Mouse (Mus musculus): ENCODE measurements around the gene Rgn. TPM values are rescaled to one million over a fixed set of nuclear protein-coding genes. Genes with fewer than 3 reads are reported as not detected.

Rgn gene
- polyA plus RNA-seq (2015; fragmentation: Nextera tagmentation; extraction: Ambion mirVana): 0.16 and 0.31 TPM in 2 replicates

DNA sequence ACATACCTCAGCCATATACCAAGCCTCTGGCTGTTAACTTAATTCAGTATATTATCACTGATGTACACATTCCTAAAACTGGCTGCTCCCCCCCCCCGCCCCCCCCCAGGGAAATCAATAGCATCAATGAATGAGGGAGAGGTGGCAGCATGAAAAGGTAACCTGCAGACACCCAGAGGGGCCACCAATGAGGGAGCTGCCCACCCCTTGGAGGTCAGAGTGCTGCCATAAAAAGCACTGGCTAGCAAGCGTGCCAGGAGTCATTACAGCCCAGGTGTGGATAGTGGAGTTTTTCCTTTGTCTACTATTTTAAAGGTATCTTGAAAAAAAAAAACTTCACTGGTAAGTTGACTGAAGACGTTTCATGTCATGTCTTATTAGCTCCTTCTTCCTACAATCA lies at the start of gene Rgn:
Gene Rgn (plus strand): TSS at position 256 of the 400 bp plus-strand sequence.

Other genes with a start within 250 kb of the Rgn start
- 12.2 and 15.5 TPM in 2 replicates for gene Rp2, start 185.3 kb upstream of the Rgn start, polyA plus RNA-seq (2015; fragmentation: Nextera tagmentation; extraction: Ambion mirVana)
- gene Jade3, start 124.1 kb upstream of the Rgn start, polyA plus RNA-seq (2015; fragmentation: Nextera tagmentation; extraction: Ambion mirVana): 3.6 and 4.0 TPM in 2 replicates
- 24.6 and 25.1 TPM in 2 replicates for gene Rbm10, start 67.7 kb downstream of the Rgn start, polyA plus RNA-seq (2015; fragmentation: Nextera tagmentation; extraction: Ambion mirVana)
- gene Ndufb11, start 67.8 kb downstream of the Rgn start, polyA plus RNA-seq (2015; fragmentation: Nextera tagmentation; extraction: Ambion mirVana): 183 and 195 TPM in 2 replicates
- 69.4 and 70.5 TPM in 2 replicates for gene Uba1, start 108.5 kb downstream of the Rgn start, polyA plus RNA-seq (2015; fragmentation: Nextera tagmentation; extraction: Ambion mirVana)
- gene Cdk16, start 138.2 kb downstream of the Rgn start, polyA plus RNA-seq (2015; fragmentation: Nextera tagmentation; extraction: Ambion mirVana): 30.0 and 32.5 TPM in 2 replicates
- 5.6 and 7.4 TPM in 2 replicates for gene Usp11, start 154.1 kb downstream of the Rgn start, polyA plus RNA-seq (2015; fragmentation: Nextera tagmentation; extraction: Ambion mirVana)
- gene Araf, start 248.0 kb downstream of the Rgn start, polyA plus RNA-seq (2015; fragmentation: Nextera tagmentation; extraction: Ambion mirVana): 46.5 and 48.9 TPM in 2 replicates

Measured in spleen, postnatal 0 days (tissue).